Mouse (Mus musculus) liver, embryonic 14.5 days (tissue): ENCODE results near the gene Agfg2. TPM values are rescaled to one million over a fixed set of nuclear protein-coding genes. Genes with fewer than 3 reads are reported as not detected.

Experiments used
- ATAC-seq: fragments of 200-750 bp; cut with Nextera tagmentation; 2 replicates; pipeline ENCODE4 v1.8.0; 2017; ENCODE audit warnings: moderate number of reproducible peaks, mild to moderate bottlenecking, moderate library complexity; ENCODE audit not compliant: insufficient read depth
- DNase-seq, 3 experiments: peaks; one replicate each; pipeline ENCODE4 v3.0.0-alpha.2; 2012 to 2013; ENCODE audit warnings: low read depth in 3 of 3, low spot score in 3 of 3
- H3K27ac ChIP-seq: fragments of 300-500 bp; sonication (generic); 2 replicates; pipeline ENCODE4 v1.5.1; 2014; ENCODE audit warnings: moderate library complexity, mild to moderate bottlenecking, control low read depth, inconsistent platforms
- H3K27me3 ChIP-seq: fragments of 300-500 bp; sonication (generic); 2 replicates; pipeline ENCODE4 v1.6.1; 2014; ENCODE audit warnings: mild to moderate bottlenecking, low read length, moderate library complexity; ENCODE audit not compliant: control insufficient read depth, insufficient read depth
- H3K36me3 ChIP-seq: fragments of 300-500 bp; sonication (generic); replicated peaks from 2 replicates; pipeline ENCODE4 v1.6.1; 2014; ENCODE audit warnings: low read depth; ENCODE audit not compliant: control insufficient read depth, insufficient read depth
- H3K4me1 ChIP-seq, 2 experiments: fragments of 200-500 bp in 1 of 2; fragments of 300-500 bp in 1 of 2; sonication (generic) in 1 of 2; replicated peaks; 2 replicates each; pipeline ENCODE4 v1.6.1; 2012 to 2014; ENCODE audit warnings: antibody characterized with exemption in 1 of 2, inconsistent platforms in 1 of 2, low read length in 1 of 2; ENCODE audit not compliant: control insufficient read depth in 2 of 2, insufficient read depth in 2 of 2
- H3K4me2 ChIP-seq: fragments of 300-500 bp; sonication (generic); 2 replicates; pipeline ENCODE4 v1.6.1; 2014; ENCODE audit warnings: low read depth, mild to moderate bottlenecking, control low read depth, moderate library complexity
- H3K4me3 ChIP-seq, 2 experiments: fragments of 200-500 bp in 1 of 2; fragments of 300-500 bp in 1 of 2; sonication (generic) in 1 of 2; 2 replicates each; pipeline ENCODE4 v1.5.1; 2012 to 2014; ENCODE audit warnings: low read depth in 2 of 2, low read length in 2 of 2, mild to moderate bottlenecking in 2 of 2, control low read depth in 1 of 2, inconsistent platforms in 1 of 2, moderate library complexity in 1 of 2; ENCODE audit not compliant: insufficient read depth in 1 of 2
- H3K9ac ChIP-seq: fragments of 300-500 bp; sonication (generic); replicated peaks from 2 replicates; pipeline ENCODE4 v1.6.1; 2014; ENCODE audit warnings: mild to moderate bottlenecking, control low read depth, moderate library complexity
- H3K9me3 ChIP-seq: fragments of 300-500 bp; sonication (generic); 2 replicates; pipeline ENCODE4 v1.6.1; 2016; ENCODE audit warnings: low read length, mixed read lengths; ENCODE audit not compliant: control insufficient read depth
- CTCF ChIP-seq: IDR thresholded peaks from 2 replicates; pipeline ENCODE4 v1.5.1; 2016; ENCODE audit warnings: antibody characterized with exemption, low read depth, control low read depth
- EP300 ChIP-seq: IDR thresholded peaks from 2 replicates; pipeline ENCODE4 v1.6.1; 2016; ENCODE audit warnings: antibody characterized with exemption, low read depth
- WGBS: fragments of 180-500 bp; shearing (Covaris S2); extraction: QIAGEN DNeasy Blood & Tissue Kit; methylation state at CpG from one replicate; pipeline ENCODE4 v1.1.7; 2014; ENCODE audit not compliant: insufficient replicate concordance; 5-methylcytosine and 5-hydroxymethylcytosine counted together
- polyA plus RNA-seq, 2 experiments: library from polyadenylated mRNA; depleted of rRNA in 1 of 2; stranded (reverse) in 1 of 2; unstranded in 1 of 2; fragments of >200 nt; fragmentation: Nextera tagmentation in 1 of 2; extraction: Ambion mirVana in 1 of 2; gene quantifications; 2 replicates each; pipeline versions ENCODE4 v1.2.1 to v1.2.3; 2012 to 2014

Gene Agfg2
- polyA plus RNA-seq, 2 experiments = 20.5 to 22.4 TPM

DNA sequence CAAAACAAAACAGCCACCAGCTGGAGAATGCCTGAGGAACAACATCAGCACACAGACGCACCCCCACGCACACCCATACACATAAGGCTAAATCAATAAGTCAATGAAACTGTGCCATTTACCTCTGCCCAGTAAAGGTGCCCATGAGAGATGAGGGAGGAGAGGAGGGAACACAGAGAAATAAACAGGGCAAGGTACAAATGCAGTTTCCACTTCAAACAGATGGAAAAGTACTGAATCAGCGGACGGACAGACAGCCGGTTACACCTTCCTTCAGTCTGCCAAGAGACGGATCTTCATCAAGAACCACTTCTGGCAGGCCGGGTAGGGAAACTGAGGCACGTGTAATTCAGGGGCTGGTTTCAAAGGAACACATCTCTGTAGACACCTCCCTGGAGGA is 9.7 kb downstream of the Agfg2 start:
- H3K4me2 ChIP-seq = no peak overlapping the region
- no peak overlapping the region for H3K4me3 ChIP-seq
- WGBS = 86% methylated on average over 8 of the region's 8 CpGs
- ATAC-seq (no peak), DNase-seq (no peak)
- TF ChIP-seq CTCF (no peak), EP300 (no peak)
- H3K27ac ChIP-seq = no peak overlapping the region; the same call in 1 of the 2 replicates
- H3K9ac ChIP-seq = no peak overlapping the region
- H3K9me3 ChIP-seq = no peaks in the 10 kb centered on the region
- H3K27me3 ChIP-seq = no peaks in the 10 kb centered on the region
- peaks cover 19% of the 10 kb centered on the region for H3K36me3 ChIP-seq
- H3K4me1 ChIP-seq = peaks cover 28 to 39% of the 10 kb centered on the region in 2 experiments

DNA sequence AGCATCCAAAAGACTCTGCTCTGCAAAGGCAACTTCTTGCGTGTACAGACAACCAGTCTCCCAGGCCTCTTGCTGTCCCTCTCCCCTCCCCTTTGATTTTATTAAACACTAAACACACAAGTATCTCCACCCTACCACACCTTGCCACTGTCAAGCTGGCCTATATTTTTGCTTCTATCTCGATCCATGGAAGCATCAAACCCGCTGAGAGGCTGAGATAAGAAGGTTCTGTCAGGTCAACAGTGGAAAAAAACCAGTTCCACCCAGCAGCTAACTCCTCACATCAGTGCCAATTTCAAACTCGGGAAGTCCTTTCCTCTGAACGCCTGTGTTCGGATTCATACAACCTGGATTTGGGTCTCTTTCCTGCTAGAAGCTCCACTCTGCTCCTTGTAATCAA is 11.5 kb downstream of the Agfg2 start:
- peak; percentile 92 for TF ChIP-seq EP300
- no peak for TF ChIP-seq CTCF
- WGBS = 25% methylated on average over 6 of the region's 6 CpGs
- Histone ChIP-seq H3K4me3 (peak overlapping the region in 1 of 2 experiments; percentile 22; a peak in 2 of 4 replicates), H3K4me1 (peaks cover 28 to 39% of the 10 kb centered on the region in 2 experiments), H3K9me3 (no peaks in the 10 kb centered on the region), H3K36me3 (peaks cover 13% of the 10 kb centered on the region), H3K4me2 (peak overlapping the region; percentile 59), H3K27ac (peak overlapping the region; percentile 69), H3K9ac (peak overlapping the region; percentile 52), H3K27me3 (no peaks in the 10 kb centered on the region)
- ATAC-seq = peak; percentile 81
- peak; percentile 64 to 78 (median 73) for DNase-seq

DNA sequence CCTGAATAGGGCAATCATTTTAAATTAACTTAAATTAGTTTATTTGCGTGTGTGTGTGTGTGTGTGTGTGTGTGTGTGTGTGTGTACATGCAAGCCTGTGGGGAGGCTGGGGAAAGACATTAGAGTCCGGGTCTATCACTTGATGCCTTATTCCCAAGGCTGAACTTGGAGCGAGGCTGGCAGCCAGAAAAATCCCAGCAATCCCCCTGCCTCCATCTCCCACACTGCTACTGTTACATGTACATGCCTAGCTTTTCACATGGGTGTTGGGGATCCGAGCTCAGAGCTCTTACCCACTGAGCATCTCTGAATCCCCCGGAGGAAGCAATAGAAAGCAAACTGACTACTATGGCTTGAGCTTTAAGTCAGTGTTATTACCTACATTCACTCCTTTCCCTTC is 12.2 kb downstream of the Agfg2 start:
- ATAC-seq (no peak), DNase-seq (no peak)
- Histone ChIP-seq H3K9me3 (no peaks in the 10 kb centered on the region), H3K9ac (no peak overlapping the region; the same call in 1 of the 2 replicates), H3K27me3 (no peaks in the 10 kb centered on the region), H3K27ac (peak overlapping the region; percentile 69), H3K4me2 (peak overlapping the region; percentile 59; the same call in 1 of the 2 replicates), H3K4me3 (no peak overlapping the region), H3K36me3 (peaks cover 18% of the 10 kb centered on the region), H3K4me1 (peaks cover 28 to 39% of the 10 kb centered on the region in 2 experiments)
- TF ChIP-seq EP300 = no peak
- TF ChIP-seq CTCF = no peak
- WGBS = 78% methylated on average over 5 of the region's 5 CpGs

DNA sequence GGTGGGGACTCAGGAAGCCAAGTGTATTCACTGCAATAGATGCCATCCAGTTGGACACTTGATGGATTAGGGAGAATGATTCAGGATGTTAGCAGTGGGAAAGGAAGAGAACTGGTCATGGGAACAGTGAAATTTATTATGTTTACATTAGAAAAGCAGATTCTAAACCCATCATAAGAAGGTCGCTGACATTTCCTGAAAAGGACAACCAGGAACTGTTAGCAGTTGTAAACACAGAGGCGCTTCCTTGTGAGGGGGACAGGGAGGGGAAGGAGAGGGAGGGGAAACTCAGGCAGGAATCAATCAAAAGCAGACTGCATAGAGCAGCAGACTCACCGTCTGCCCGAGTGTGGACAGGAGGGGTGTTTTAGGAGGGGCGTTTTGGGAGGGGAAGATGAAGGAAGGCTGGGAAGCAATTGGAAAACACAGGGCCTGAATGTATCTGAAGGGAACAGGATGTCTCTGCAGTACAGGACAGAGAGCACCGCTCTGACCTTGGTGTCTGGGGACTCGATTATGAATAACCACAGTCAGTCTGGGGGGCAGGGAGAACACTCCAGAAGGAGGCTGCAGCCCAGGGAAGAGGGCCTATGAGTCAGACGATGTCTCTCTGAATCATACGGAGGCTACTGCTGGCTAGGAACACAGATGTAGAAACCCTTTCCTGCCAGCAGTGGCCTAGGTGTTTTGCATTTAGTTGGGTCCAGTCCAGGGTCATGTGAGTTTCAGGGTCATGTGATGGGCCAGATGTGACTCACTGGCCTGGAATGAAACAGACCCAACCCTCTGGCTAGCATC is 12.9 kb downstream of the Agfg2 start:
- Histone ChIP-seq H3K4me1 (peaks cover 28 to 39% of the 10 kb centered on the region in 2 experiments), H3K9ac (no peak overlapping the region)

DNA sequence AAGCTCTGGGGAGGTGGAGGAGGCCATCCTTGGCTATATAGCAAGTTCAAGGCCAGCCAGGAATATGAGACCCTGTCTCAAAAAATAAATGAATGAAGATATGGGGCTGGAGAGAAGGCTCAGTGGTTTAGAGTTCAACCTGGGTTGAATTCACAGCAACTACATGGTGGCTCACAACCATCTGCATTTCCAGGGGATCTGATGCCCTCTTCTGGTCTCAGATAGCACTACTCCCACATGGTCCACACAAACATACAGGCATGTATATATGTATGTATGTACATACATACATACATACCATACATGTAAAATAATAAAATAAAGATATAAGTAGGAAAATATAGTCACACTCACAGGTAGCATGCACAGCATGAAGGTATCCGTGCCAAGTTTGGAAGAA is 14.3 kb downstream of the Agfg2 start:
- ATAC-seq (no peak), DNase-seq (no peak)
- WGBS = 88% methylated on average over 1 of the region's 1 CpGs
- H3K4me3 ChIP-seq = no peak overlapping the region
- peaks cover 28 to 38% of the 10 kb centered on the region in 2 experiments for H3K4me1 ChIP-seq
- no peaks in the 10 kb centered on the region for H3K9me3 ChIP-seq
- H3K27me3 ChIP-seq = no peaks in the 10 kb centered on the region
- H3K27ac ChIP-seq = no peak overlapping the region
- TF ChIP-seq EP300 (no peak), CTCF (peak; percentile 67)
- H3K9ac ChIP-seq = no peak overlapping the region
- H3K4me2 ChIP-seq = no peak overlapping the region
- H3K36me3 ChIP-seq = peaks cover 28% of the 10 kb centered on the region

More for the DNA sequence above, 12.9 kb downstream of the Agfg2 start:
- Histone ChIP-seq H3K27me3 (no peaks in the 10 kb centered on the region), H3K36me3 (peaks cover 19% of the 10 kb centered on the region), H3K4me2 (no peak overlapping the region), H3K4me3 (no peak overlapping the region), H3K27ac (peak overlapping the region; percentile 69), H3K9me3 (no peaks in the 10 kb centered on the region)
- WGBS = 24% methylated on average over 9 of the region's 9 CpGs
- 0 out of 2 replicates have a peak, but pooled peaks have one; percentile 13 for ATAC-seq
- TF ChIP-seq CTCF = no peak
- TF ChIP-seq EP300 = no peak
- DNase-seq = no peak
